Mouse (Mus musculus): Measurements from ENCODE around the gene Srp72. TPM values are rescaled to one million over a fixed set of nuclear protein-coding genes. Genes with fewer than 3 reads are reported as not detected.
"Not testable (repeated sequence)": the region's sequence is repeated elsewhere in the genome, so short reads cannot be mapped to it uniquely, and the experiment has no call there.

Gene Srp72
- polyA plus RNA-seq, 1 experiment from 2014 or later, result 55.9 TPM

GRCm38 (mm10) chr5:76969250-76969649 lies 5.2 kb upstream of the Srp72 start:
- no peaks in the 10 kb centered on the region for H3K27me3 ChIP-seq
- H3K4me1 ChIP-seq (replicated peaks), result peaks cover 11% of the 10 kb centered on the region
- H3K36me3 ChIP-seq, result peaks cover 58% of the 10 kb centered on the region
- no peak for ATAC-seq (ENCODE audit: low read depth)
- H3K27ac ChIP-seq, result no peak overlapping the region
- no peaks in the 10 kb centered on the region for H3K9me3 ChIP-seq (replicated peaks)
- no peak overlapping the region for H3K4me3 ChIP-seq (replicated peaks)
- H3K4me2 ChIP-seq, result no peak overlapping the region
- no peak overlapping the region for H3K9ac ChIP-seq
- 75% methylated on average over 5 of the region's 5 CpGs for WGBS (ENCODE audit: insufficient replicate concordance)
- DNase-seq, result no peak

DNA sequence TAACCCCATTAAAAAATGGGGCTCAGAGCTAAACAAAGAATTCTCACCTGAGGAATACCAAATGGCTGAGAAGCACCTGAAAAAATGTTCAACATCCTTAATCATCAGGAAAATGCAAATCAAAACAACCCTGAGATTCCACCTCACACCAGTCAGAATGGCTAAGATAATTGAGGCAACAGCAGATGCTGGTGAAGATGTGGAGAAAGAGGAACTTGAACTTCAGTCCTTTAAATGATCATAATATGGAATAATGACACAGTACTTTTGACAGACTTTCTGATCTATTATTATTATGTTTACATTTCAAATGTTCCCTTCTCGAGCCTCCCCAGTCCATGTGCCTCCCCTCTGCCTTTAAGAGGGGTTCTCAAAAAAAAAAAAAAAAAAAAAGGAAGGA lies 3.4 kb upstream of the Srp72 start:
- ATAC-seq (ENCODE audit: low read depth); DNase-seq; H3K27ac ChIP-seq; H3K9ac ChIP-seq; H3K27me3 ChIP-seq; H3K4me2 ChIP-seq; H3K4me3 ChIP-seq (replicated peaks); H3K9me3 ChIP-seq (replicated peaks): not testable (repeated sequence)
- Histone ChIP-seq H3K4me1 (replicated peaks) (peaks cover 20% of the 10 kb centered on the region), H3K36me3 (peaks cover 43% of the 10 kb centered on the region)
- 67% methylated on average over 1 of the region's 1 CpGs for WGBS (ENCODE audit: insufficient replicate concordance)

GRCm38 (mm10) chr5:76973488-76973887 lies 995 bp upstream of the Srp72 start:
- Histone ChIP-seq H3K9me3 (replicated peaks) (no peaks in the 10 kb centered on the region), H3K27me3 (no peaks in the 10 kb centered on the region), H3K36me3 (peaks cover 40% of the 10 kb centered on the region), H3K4me3 (replicated peaks) (peak overlapping the region; percentile 98), H3K4me2 (peak overlapping the region; percentile 82), H3K9ac (peak overlapping the region; percentile 95), H3K4me1 (replicated peaks) (peaks cover 29% of the 10 kb centered on the region), H3K27ac (no peak overlapping the region)
- DNase-seq, result no peak
- ATAC-seq (ENCODE audit: low read depth), result no peak
- 38% methylated on average over 3 of the region's 3 CpGs for WGBS (ENCODE audit: insufficient replicate concordance)

- ATAC-seq (ENCODE audit: low read depth) (peak; percentile 31), DNase-seq (no peak)
- 0 out of 2 replicates have a peak overlapping the region, but pooled peaks have one; percentile 47 for H3K27ac ChIP-seq
- H3K9ac ChIP-seq, result peak overlapping the region; percentile 95
- H3K9me3 ChIP-seq (replicated peaks), result no peaks in the 10 kb centered on the region
- no peaks in the 10 kb centered on the region for H3K27me3 ChIP-seq
- H3K4me1 ChIP-seq (replicated peaks), result peaks cover 29% of the 10 kb centered on the region
- peaks cover 40% of the 10 kb centered on the region for H3K36me3 ChIP-seq
- H3K4me2 ChIP-seq, result peak overlapping the region; percentile 82
- WGBS (ENCODE audit: insufficient replicate concordance), result 2% methylated on average over 17 of the region's 17 CpGs
- H3K4me3 ChIP-seq (replicated peaks), result peak overlapping the region; percentile 98
These were observed 303 bp upstream of the Srp72 start for GRCm38 (mm10) chr5:76974207-76974553.

DNA sequence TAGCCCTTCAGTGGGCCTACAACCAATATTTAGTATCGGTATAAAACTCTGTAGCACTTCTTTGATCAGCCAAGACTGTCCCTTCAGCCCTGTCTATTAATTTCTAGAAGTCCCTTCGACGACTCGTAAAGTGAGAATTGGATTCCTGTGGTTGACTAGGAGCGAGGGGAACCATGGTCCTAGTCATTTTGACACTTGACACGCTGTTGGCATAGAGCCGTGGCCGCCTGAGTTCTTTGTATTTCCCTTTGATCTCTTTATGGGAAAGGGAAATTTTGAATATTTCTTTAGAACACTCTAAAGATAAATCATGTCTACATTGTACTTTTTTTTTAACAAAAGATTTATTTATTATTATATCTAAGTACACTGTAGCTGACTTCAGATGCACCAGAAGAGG lies 1.3 kb downstream of the Srp72 start:
- ATAC-seq (ENCODE audit: low read depth), result no peak
- Histone ChIP-seq H3K4me1 (replicated peaks) (peaks cover 29% of the 10 kb centered on the region), H3K27me3 (no peaks in the 10 kb centered on the region), H3K4me3 (replicated peaks) (peak overlapping the region; percentile 98), H3K9me3 (replicated peaks) (no peaks in the 10 kb centered on the region), H3K36me3 (peaks cover 42% of the 10 kb centered on the region), H3K9ac (peak overlapping the region; percentile 95), H3K4me2 (peak overlapping the region; percentile 82), H3K27ac (peak overlapping the region; percentile 87; the same call in 1 of the 2 replicates)
- 73% methylated on average over 8 of the region's 8 CpGs for WGBS (ENCODE audit: insufficient replicate concordance)
- DNase-seq, result no peak

GRCm38 (mm10) chr5:76984015-76984414 lies 9.5 kb downstream of the Srp72 start:
- ATAC-seq (ENCODE audit: low read depth) (no peak), DNase-seq (no peak)
- Histone ChIP-seq H3K9me3 (replicated peaks) (no peaks in the 10 kb centered on the region), H3K4me2 (no peak overlapping the region), H3K27me3 (no peaks in the 10 kb centered on the region), H3K4me1 (replicated peaks) (no peaks in the 10 kb centered on the region), H3K9ac (no peak overlapping the region), H3K36me3 (peaks cover 79% of the 10 kb centered on the region), H3K27ac (no peak overlapping the region), H3K4me3 (replicated peaks) (no peak overlapping the region)
- 82% methylated on average over 11 of the region's 11 CpGs for WGBS (ENCODE audit: insufficient replicate concordance)

GRCm38 (mm10) chr5:76990789-76991188 lies 16.3 kb downstream of the Srp72 start:
- H3K9ac ChIP-seq, result peak overlapping the region; percentile 45; the same call in 1 of the 2 replicates
- H3K4me1 ChIP-seq (replicated peaks), result peaks cover 46% of the 10 kb centered on the region
- no peaks in the 10 kb centered on the region for H3K27me3 ChIP-seq
- no peak overlapping the region for H3K4me3 ChIP-seq (replicated peaks)
- 27% methylated on average over 3 of the region's 3 CpGs for WGBS (ENCODE audit: insufficient replicate concordance)
- H3K4me2 ChIP-seq, result peak overlapping the region; percentile 23; the same call in 1 of the 2 replicates
- H3K9me3 ChIP-seq (replicated peaks), result no peaks in the 10 kb centered on the region
- ATAC-seq (ENCODE audit: low read depth), result peak; percentile 63
- DNase-seq, result peak; percentile 40
- H3K27ac ChIP-seq, result peak overlapping the region; percentile 80
- H3K36me3 ChIP-seq, result peaks cover 83% of the 10 kb centered on the region

- DNase-seq (peak; percentile 71), ATAC-seq (ENCODE audit: low read depth) (peak; percentile 96)
- Histone ChIP-seq H3K9ac (peak overlapping the region; percentile 43), H3K27ac (peak overlapping the region; percentile 89), H3K27me3 (no peaks in the 10 kb centered on the region), H3K4me2 (peak overlapping the region; percentile 26; the same call in 1 of the 2 replicates), H3K4me1 (replicated peaks) (peaks cover 46% of the 10 kb centered on the region), H3K9me3 (replicated peaks) (no peaks in the 10 kb centered on the region), H3K4me3 (replicated peaks) (no peak overlapping the region), H3K36me3 (peaks cover 84% of the 10 kb centered on the region)
- 51% methylated on average over 5 of the region's 5 CpGs for WGBS (ENCODE audit: insufficient replicate concordance)
These were observed 18.8 kb downstream of the Srp72 start for GRCm38 (mm10) chr5:76993174-76993814.

DNA sequence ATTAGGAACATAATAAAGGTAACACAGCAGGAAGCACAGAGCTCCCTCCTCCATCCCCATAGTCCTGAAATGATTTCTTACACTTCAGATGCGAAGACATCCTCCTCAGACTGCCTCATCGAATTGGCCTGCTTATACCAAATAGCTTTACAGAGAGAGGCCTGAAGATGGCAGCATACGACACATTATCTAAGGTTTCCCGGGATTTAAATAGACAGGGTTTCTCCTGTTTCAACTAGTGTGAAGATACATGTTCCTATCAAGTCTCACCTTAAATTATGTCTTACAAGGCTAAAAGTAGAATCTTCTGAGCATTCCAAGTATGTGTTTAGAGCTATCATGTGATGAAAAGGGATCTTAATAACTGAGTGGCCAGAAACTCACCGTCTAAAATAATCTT lies 23.9 kb downstream of the Srp72 start:
- Histone ChIP-seq H3K4me1 (replicated peaks) (peaks cover 12% of the 10 kb centered on the region), H3K9ac (no peak overlapping the region), H3K36me3 (peaks cover 71% of the 10 kb centered on the region), H3K27me3 (no peaks in the 10 kb centered on the region), H3K4me2 (no peak overlapping the region), H3K27ac (no peak overlapping the region), H3K9me3 (replicated peaks) (no peaks in the 10 kb centered on the region), H3K4me3 (replicated peaks) (no peak overlapping the region)
- ATAC-seq (ENCODE audit: low read depth) (no peak), DNase-seq (no peak)
- 66% methylated on average over 5 of the region's 5 CpGs for WGBS (ENCODE audit: insufficient replicate concordance)

DNA sequence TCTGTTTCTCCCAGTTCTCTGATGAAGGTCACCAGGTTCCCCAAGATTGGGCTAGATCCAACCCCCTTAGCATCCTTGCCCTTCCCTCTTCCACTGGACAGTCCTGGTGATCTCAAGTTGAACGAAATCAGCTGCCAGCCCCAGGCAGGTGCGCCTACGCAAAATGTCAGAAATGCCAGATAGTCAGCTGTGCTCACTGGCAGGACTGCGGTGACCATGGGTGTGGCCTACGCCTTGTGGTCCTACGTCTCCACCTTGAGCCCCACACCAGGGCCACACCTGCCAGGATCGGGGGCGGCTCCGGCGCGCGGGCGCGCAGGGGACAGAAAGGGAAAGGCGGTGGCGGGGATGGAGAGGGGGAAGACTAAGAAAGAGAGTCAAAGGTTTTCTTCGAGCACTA lies 26.7 kb downstream of the Srp72 start:
- Histone ChIP-seq H3K4me2 (no peak overlapping the region), H3K4me1 (replicated peaks) (no peaks in the 10 kb centered on the region), H3K36me3 (peaks cover 44% of the 10 kb centered on the region), H3K9me3 (replicated peaks) (no peaks in the 10 kb centered on the region), H3K27me3 (no peaks in the 10 kb centered on the region), H3K4me3 (replicated peaks) (no peak overlapping the region), H3K9ac (no peak overlapping the region), H3K27ac (no peak overlapping the region)
- 87% methylated on average over 17 of the region's 17 CpGs for whole genome bisulfite sequencing (ENCODE audit: insufficient replicate concordance)
- ATAC-seq (ENCODE audit: low read depth), result no peak
- DNase-seq, result no peak

GRCm38 (mm10) chr5:77004051-77004821 lies 29.8 kb downstream of the Srp72 start, which contains the start of gene Arl9:
Arl9 (plus strand) TSS chr5:77004055.
- H3K9me3 ChIP-seq (replicated peaks), result no peaks in the 10 kb centered on the region
- no peak for ATAC-seq (ENCODE audit: low read depth)
- WGBS (ENCODE audit: insufficient replicate concordance), result 83% methylated on average over 6 of the region's 6 CpGs
- no peak within 1 kb of the TSS for H3K4me3 ChIP-seq (replicated peaks)
- DNase-seq, result no peak
- H3K36me3 ChIP-seq, result peaks cover 18% of the 10 kb centered on the region
- H3K27me3 ChIP-seq, result no peaks in the 10 kb centered on the region
- H3K27ac ChIP-seq, result no peak within 1 kb of the TSS
- H3K4me1 ChIP-seq (replicated peaks), result no peaks in the 10 kb centered on the region
- no peak within 1 kb of the TSS for H3K9ac ChIP-seq
- H3K4me2 ChIP-seq, result no peak within 1 kb of the TSS
